Mouse (Mus musculus) liver, postnatal 0 days (tissue): ENCODE data around the gene Saysd1.

Experiments used
- CTCF ChIP-seq: sonication (generic); IDR thresholded peaks from 2 replicates; pipeline ENCODE4 v1.5.1; 2016; ENCODE audit warnings: antibody characterized with exemption, low read depth
- EP300 ChIP-seq: IDR thresholded peaks from 2 replicates; pipeline ENCODE4 v1.6.1; 2016; ENCODE audit warnings: antibody characterized with exemption, low read depth, mild to moderate bottlenecking

GRCm38 (mm10) chr14:20164438-20164837 is 26.1 kb upstream of the Saysd1 start:
- no peak for TF ChIP-seq EP300
- no peak for TF ChIP-seq CTCF
